Mouse (Mus musculus) right cerebral cortex, adult 18-20 months (tissue): ENCODE results near the gene 2310030G06Rik.
A peak's percentile ranks its signal among the peaks of the same experiment; 100 is the strongest.

ENCODE experiments used
- DNase-seq: peaks from one replicate; pipeline ENCODE4 v3.0.0; 2022; ENCODE audit warnings: mixed read lengths

Gene 2310030G06Rik

DNA sequence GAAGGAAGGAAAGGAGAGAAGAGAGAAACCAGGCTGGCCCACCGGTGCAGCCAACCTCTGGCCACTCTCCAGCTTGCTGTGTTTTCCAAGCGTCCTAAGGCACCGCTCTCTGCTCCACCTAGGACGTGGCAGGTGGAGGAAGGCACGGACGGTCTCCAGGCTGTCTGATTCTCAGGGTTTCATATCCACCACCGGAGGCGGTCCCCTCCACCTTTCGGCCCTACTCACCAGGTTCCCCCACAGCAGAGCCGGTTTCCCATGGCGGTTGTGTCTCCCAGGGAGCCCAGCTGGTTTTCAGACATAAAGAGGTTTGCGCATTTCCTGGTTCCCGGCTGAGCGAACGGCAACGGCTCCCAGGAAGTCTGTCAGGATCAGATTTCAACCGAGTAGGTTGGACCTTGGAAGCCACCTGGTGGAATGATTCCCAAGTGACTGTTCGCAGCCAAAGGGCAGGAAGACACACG is at the start of gene 2310030G06Rik:
Gene 2310030G06Rik (minus strand): TSS at position 323 of the 464 bp plus-strand sequence.
- DNase-seq, result no peak

DNA sequence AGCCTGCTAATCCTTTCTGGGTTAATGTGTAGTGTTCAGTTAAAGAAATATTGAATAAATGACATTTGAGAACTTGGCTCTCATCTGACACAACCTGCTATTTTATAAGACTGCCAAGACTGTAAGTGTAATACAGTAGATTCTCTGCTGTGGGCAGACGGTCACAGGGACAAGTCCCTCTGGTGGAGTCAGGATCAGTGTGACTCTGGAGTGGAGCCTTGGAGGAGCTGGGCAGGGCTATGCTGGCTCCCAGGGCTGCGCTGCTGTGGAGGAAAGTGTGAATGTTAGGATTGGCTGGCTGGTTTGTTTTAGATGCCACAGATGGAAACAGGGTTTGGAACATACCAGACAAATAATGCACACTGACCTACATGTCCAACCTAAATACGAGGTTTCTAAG is 48.9 kb upstream of the 2310030G06Rik start:
- no peak for DNase-seq

- DNase-seq, result no peak
Measured at GRCm38 (mm10) chr9:50782155-50782554, 35.8 kb upstream of the 2310030G06Rik start.

GRCm38 (mm10) chr9:50776162-50776760 is 29.9 kb upstream of the 2310030G06Rik start:
- DNase-seq, result no peak

DNA sequence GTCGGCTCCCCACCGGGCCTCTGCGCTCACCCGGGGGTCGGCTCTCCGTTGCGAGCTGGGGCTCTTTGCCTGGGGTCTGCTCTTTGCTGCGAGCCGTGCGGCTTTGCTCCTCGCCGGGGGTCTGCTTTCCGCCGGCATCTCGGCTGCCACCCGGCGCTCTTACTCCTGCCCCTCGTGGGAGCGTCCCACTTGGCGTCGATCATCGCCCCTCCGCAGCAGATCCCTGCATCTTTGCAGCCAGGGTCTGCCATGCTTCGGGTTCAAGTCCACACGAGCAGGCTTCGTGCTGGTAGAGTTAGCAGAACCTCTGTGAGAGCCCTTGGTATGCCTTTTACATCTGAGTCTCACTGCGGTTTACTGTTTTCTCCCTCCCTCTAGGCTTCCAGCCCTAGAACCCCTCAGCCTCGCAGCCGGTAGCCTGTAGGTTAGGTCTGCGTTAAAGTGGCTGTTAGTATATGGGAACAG is 29.4 kb upstream of the 2310030G06Rik start:
- DNase-seq, result no peak

DNA sequence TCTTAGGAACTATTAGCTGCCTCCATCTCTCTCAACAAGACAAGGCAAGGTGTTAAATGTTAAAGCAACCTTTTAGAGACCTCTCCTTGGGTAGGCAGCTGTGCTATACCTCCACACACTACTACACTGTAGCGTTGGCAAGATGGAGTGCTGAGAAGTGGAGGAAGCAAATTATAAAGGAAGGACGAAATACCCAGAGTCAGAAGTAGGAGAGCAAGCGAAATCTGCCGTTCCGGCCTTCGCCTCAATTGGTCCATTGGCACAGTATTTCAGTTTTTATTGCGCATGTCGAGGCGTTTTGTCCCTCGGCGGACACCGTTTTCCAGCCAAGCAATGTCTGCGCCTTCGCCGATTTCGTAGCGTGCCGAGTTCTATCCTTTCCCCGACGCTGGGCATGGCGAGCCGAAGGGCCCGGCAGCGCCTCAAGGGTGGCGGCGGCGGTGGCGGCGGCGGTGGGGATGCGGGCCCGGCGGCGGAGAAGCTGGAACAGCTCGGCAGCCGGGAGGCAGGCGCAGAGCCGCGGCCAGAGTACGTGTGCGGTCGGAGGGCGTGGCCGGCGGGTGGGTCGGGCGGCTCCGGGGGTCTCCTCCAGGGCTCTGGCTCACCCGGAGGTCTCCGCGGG is 28.8 kb upstream of the 2310030G06Rik start, which contains the start of the genes Alg9 and 1110032A03Rik:
Gene Alg9 (plus strand): TSS at position 29 of the 622 bp plus-strand sequence.
Gene 1110032A03Rik (minus strand): TSS at position 530 of the 622 bp plus-strand sequence.
- DNase-seq, result peak; percentile 90

DNA sequence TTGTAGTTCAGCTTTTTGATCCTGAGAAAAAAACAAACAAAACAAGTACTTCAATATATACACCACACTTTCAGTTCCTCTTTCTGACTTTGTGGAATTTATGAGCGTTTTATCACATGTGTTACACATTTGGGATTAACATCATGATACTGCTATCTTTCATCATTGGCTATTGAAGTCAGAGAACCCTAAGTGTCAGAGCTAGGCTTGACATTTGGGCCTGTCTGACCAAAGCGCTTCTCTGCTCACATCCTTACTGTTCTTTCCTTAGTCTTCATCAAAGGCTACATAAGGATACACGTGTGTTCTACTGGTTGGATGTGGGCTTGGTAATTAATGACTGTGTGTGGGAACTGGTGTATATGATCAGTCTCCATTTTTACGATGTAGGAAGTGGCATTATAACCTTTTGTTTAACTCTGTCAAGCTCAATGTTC is 27.7 kb upstream of the 2310030G06Rik start:
- no peak for DNase-seq

DNA sequence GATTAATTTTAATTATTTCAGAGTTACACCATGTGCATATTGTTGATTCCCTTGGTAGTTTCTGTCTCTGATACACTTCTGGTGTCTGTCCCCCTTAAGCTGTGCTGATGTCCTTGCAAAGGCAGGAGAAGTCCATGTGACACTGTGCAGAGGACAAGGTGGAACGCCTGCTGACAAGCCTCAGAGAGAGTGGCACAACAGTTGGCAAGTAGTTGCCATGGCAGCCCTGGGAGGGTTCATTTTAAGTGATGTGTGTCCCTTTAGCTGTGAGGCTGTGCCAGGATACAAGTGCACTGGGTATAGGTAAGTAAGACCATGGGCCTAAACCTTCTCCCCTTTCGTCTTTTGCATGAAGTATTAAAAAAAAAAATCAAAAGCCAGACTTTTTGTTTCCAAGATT is 23.7 kb upstream of the 2310030G06Rik start:
- no peak for DNase-seq

DNA sequence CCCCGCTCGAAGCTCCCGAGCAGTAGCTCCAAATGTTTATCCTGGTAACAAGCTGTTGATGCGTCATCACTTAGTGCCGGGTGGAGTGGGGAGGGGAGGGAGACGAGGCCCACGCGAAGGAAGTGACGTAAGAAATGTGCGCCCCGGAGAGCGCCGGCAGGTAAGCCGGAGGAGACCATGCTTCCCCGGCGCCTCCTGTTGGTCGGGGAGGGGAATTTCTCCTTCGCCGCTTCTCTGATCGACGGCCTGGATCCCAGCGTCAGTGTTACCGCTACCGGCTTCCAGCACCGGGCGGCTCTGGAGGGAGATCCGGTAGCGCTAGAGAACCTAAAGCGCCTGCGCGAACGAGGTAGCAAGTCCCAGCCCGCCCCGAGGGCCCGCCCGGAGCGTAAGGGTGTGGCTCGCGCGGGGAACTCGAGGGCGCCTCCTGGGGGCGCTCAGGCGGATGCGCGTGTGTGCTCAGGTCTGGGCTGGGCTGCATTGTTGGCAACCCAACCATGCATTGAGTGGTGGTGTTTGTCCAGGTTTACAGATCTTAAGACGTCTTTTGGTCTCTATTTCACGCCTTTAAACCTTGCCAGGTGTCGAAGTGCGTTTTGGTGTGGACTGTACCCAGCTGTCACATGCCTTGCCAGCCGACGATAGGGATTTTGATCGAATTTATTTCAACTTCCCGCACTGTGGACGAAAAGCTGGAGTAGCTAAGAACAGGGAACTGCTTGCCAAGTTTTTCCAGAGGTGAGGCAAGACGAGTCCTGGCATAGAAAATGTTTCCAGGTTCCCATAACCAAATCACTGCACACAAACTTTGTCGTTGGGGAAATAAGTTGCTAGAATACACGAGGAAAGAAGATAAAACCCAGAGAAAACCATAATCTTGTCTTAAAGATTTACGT is 22.0 kb upstream of the 2310030G06Rik start, which contains the start of gene Fdxacb1:
Gene Fdxacb1 (plus strand): TSS at position 130 of the 896 bp plus-strand sequence.
- DNase-seq, result peak; percentile 99

GRCm38 (mm10) chr9:50767531-50768106 is 21.3 kb upstream of the 2310030G06Rik start:
- no peak for DNase-seq

- DNase-seq, result no peak
Measured at GRCm38 (mm10) chr9:50763331-50763730, 17.0 kb upstream of the 2310030G06Rik start.

GRCm38 (mm10) chr9:50761520-50762243 is 15.3 kb upstream of the 2310030G06Rik start:
- DNase-seq, result no peak

GRCm38 (mm10) chr9:50756711-50757110 is 10.4 kb upstream of the 2310030G06Rik start:
- no peak for DNase-seq

- no peak for DNase-seq
Measured at GRCm38 (mm10) chr9:50753947-50754346, 7.6 kb upstream of the 2310030G06Rik start.

DNA sequence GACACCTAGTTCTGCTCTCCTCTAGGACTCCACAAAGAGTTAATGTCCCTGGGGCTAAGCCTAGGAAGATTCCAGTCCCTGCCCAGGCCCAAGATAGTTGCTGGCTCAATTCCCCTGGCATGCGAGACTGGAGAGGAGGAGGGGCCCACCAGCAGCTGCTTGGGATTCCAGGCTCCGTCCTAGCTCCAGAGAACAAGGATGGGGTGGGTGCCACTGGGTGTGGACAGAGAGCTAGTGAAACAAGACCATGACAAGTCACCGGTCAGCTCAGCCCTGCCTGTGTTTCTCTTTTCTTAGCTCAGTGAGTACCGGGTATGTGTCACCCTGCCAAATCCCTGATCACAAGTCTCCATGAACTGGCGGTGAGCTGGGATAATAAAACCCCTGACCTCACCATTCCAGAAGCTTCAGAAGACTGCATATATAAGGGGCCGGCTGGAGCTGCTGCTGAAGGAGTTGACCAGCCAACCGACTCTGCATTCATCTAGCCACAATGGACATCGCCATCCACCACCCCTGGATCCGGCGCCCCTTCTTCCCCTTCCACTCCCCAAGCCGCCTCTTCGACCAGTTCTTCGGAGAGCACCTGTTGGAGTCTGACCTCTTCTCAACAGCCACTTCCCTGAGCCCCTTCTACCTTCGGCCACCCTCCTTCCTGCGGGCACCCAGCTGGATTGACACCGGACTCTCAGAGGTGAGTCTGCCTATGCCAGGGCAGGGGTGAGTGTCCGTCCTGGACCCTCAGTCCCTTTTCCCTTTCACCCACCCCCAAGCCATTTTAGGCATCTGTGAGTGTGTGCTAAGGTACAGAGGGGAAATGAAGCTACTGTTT is 6.7 kb upstream of the 2310030G06Rik start:
- peak; percentile 87 for DNase-seq

GRCm38 (mm10) chr9:50752054-50752602 is 5.8 kb upstream of the 2310030G06Rik start, which contains the start of gene Hspb2:
Hspb2 (minus strand) TSS chr9:50752354.
- DNase-seq, result no peak

GRCm38 (mm10) chr9:50751323-50751722 is 5.0 kb upstream of the 2310030G06Rik start, which contains the start of gene Cryab:
Cryab (plus strand) TSS chr9:50751325.
- no peak for DNase-seq

DNA sequence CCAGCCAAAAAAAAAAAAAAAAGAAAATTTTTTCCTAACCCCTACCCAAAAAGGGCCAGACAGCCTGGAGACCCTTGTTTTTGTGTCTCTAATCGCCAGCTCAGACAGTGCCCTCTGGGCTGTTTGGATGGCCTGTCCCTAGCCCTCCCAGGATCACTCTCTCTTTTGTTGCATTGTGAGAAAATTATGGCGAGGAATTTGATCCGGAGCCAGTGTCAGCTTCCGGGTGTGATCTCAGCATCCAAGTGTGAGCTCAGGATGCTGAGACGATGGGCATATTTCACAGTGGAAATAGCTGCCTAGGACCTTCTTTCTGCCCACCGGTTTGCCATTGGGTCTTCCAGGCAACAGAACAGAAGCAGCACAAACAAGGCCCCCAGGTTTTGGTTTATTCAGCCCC is 4.4 kb upstream of the 2310030G06Rik start:
- DNase-seq, result no peak

- no peak for DNase-seq
Measured at GRCm38 (mm10) chr9:50745806-50746205, 530 bp downstream of the 2310030G06Rik start.

DNA sequence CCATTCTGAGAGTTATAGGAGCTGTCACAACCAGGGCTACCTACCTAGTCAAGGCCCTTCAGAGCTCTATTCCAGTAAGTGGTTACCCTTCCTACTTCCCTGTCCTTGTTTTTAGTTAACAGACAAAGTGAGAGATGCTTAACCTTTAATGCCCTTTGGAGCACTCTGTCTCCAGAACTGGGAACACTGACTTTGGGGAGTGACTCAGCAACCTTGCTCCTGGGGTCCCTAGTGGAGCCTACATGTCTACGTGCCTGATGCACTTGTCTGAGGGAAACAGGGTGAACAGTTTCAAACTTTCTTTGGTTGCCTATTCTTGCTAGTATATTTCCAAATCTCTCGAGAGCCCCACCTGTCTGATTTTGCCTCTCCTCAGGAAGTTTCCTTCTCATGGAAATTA is 3.6 kb downstream of the 2310030G06Rik start:
- DNase-seq, result no peak
